Mouse (Mus musculus): ENCODE results near the gene Ddx46. TPM values are rescaled to one million over a fixed set of nuclear protein-coding genes. Genes with fewer than 3 reads are reported as not detected.

Ddx46 gene
- polyA plus RNA-seq, 1 experiment from 2014 or later, result 22.0 TPM

GRCm38 (mm10) chr13:55644525-55644924 lies 9.7 kb downstream of the Ddx46 start:
- no peak overlapping the region for H3K4me2 ChIP-seq
- H3K9ac ChIP-seq (replicated peaks), result no peak overlapping the region
- ATAC-seq (ENCODE audit: low FRiP score), result no peak
- no peaks in the 10 kb centered on the region for H3K9me3 ChIP-seq (replicated peaks)
- H3K36me3 ChIP-seq, result peaks cover 68% of the 10 kb centered on the region
- H3K4me1 ChIP-seq, result no peaks in the 10 kb centered on the region
- no peak overlapping the region for H3K4me3 ChIP-seq (replicated peaks)
- 85% methylated on average over 2 of the region's 2 CpGs for WGBS
- H3K27me3 ChIP-seq (replicated peaks), result no peaks in the 10 kb centered on the region
- H3K27ac ChIP-seq (replicated peaks), result no peak overlapping the region

- Histone ChIP-seq H3K9ac (replicated peaks) (no peak overlapping the region), H3K36me3 (peaks cover 99% of the 10 kb centered on the region), H3K4me1 (no peaks in the 10 kb centered on the region), H3K4me2 (no peak overlapping the region), H3K27ac (replicated peaks) (no peak overlapping the region), H3K9me3 (replicated peaks) (no peaks in the 10 kb centered on the region), H3K4me3 (replicated peaks) (no peak overlapping the region), H3K27me3 (replicated peaks) (no peaks in the 10 kb centered on the region)
- no peak for ATAC-seq (ENCODE audit: low FRiP score)
- 89% methylated on average over 12 of the region's 12 CpGs for WGBS
Observed at GRCm38 (mm10) chr13:55650098-55650497, 15.3 kb downstream of the Ddx46 start.

- H3K4me3 ChIP-seq (replicated peaks), result no peak overlapping the region
- H3K36me3 ChIP-seq, result peaks cover 99% of the 10 kb centered on the region
- H3K4me2 ChIP-seq, result no peak overlapping the region
- no peak overlapping the region for H3K27ac ChIP-seq (replicated peaks)
- H3K9me3 ChIP-seq (replicated peaks), result no peaks in the 10 kb centered on the region
- ATAC-seq (ENCODE audit: low FRiP score), result no peak
- no peaks in the 10 kb centered on the region for H3K4me1 ChIP-seq
- H3K27me3 ChIP-seq (replicated peaks), result no peaks in the 10 kb centered on the region
- no peak overlapping the region for H3K9ac ChIP-seq (replicated peaks)
- WGBS, result 95% methylated on average over 6 of the region's 6 CpGs
Observed at GRCm38 (mm10) chr13:55650980-55651379, 16.2 kb downstream of the Ddx46 start.

- no peak overlapping the region for H3K27ac ChIP-seq (replicated peaks)
- H3K4me2 ChIP-seq, result no peak overlapping the region
- H3K9me3 ChIP-seq (replicated peaks), result no peaks in the 10 kb centered on the region
- no peaks in the 10 kb centered on the region for H3K4me1 ChIP-seq
- H3K27me3 ChIP-seq (replicated peaks), result no peaks in the 10 kb centered on the region
- H3K36me3 ChIP-seq, result peaks cover 91% of the 10 kb centered on the region
- WGBS, result 78% methylated on average over 6 of the region's 6 CpGs
- H3K4me3 ChIP-seq (replicated peaks), result no peak overlapping the region
- no peak overlapping the region for H3K9ac ChIP-seq (replicated peaks)
- no peak for ATAC-seq (ENCODE audit: low FRiP score)
Observed at GRCm38 (mm10) chr13:55668550-55668949, 33.7 kb downstream of the Ddx46 start.

GRCm38 (mm10) chr13:55672711-55673110 lies 37.9 kb downstream of the Ddx46 start:
- H3K9ac ChIP-seq (replicated peaks), result no peak overlapping the region
- no peak overlapping the region for H3K4me2 ChIP-seq
- no peak overlapping the region for H3K4me3 ChIP-seq (replicated peaks)
- no peaks in the 10 kb centered on the region for H3K9me3 ChIP-seq (replicated peaks)
- no peak for ATAC-seq (ENCODE audit: low FRiP score)
- peaks cover 87% of the 10 kb centered on the region for H3K36me3 ChIP-seq
- no peaks in the 10 kb centered on the region for H3K27me3 ChIP-seq (replicated peaks)
- no peaks in the 10 kb centered on the region for H3K4me1 ChIP-seq
- H3K27ac ChIP-seq (replicated peaks), result no peak overlapping the region
- WGBS, result 95% methylated on average over 6 of the region's 6 CpGs

- 74% methylated on average over 8 of the region's 8 CpGs for WGBS
- no peak overlapping the region for H3K9ac ChIP-seq (replicated peaks)
- no peak overlapping the region for H3K4me3 ChIP-seq (replicated peaks)
Observed at GRCm38 (mm10) chr13:55677364-55677763, 42.5 kb downstream of the Ddx46 start.

DNA sequence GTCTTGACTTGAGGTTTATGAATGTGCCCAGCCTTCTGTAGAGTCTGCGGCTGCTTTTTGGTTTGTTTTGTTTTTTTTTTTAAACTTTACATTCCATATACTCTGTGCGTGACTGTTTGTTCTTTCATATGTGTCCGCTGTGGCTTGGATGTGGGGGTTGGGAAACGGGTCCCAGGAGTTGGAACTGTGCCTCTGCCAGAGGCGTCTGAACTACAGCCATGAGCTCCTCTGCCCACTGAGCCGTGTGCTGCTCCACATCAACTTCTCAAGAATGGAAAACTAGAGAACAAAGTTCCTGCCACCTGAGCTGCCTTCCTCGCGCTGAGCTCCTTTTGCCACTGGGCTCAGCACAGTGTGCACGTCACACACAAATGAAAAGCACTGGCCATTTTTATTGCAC lies 47.4 kb downstream of the Ddx46 start:
- Histone ChIP-seq H3K4me1 (peaks cover 6% of the 10 kb centered on the region; the same call in 1 of the 2 replicates), H3K9ac (replicated peaks) (no peak overlapping the region), H3K27ac (replicated peaks) (no peak overlapping the region), H3K36me3 (peaks cover 41% of the 10 kb centered on the region), H3K4me3 (replicated peaks) (no peak overlapping the region), H3K9me3 (replicated peaks) (no peaks in the 10 kb centered on the region), H3K4me2 (no peak overlapping the region), H3K27me3 (replicated peaks) (no peaks in the 10 kb centered on the region)
- no peak for ATAC-seq (ENCODE audit: low FRiP score)
- WGBS, result 88% methylated on average over 9 of the region's 9 CpGs

More at GRCm38 (mm10) chr13:55677364-55677763, 42.5 kb downstream of the Ddx46 start:
- Histone ChIP-seq H3K27me3 (replicated peaks) (no peaks in the 10 kb centered on the region), H3K4me2 (no peak overlapping the region), H3K4me1 (no peaks in the 10 kb centered on the region), H3K9me3 (replicated peaks) (no peaks in the 10 kb centered on the region), H3K36me3 (peaks cover 80% of the 10 kb centered on the region), H3K27ac (replicated peaks) (no peak overlapping the region)
- no peak for ATAC-seq (ENCODE audit: low FRiP score)

GRCm38 (mm10) chr13:55683581-55683980 lies 48.8 kb downstream of the Ddx46 start:
- Histone ChIP-seq H3K27me3 (replicated peaks) (no peaks in the 10 kb centered on the region), H3K4me1 (peaks cover 13% of the 10 kb centered on the region; the same call in 1 of the 2 replicates), H3K4me3 (replicated peaks) (no peak overlapping the region), H3K4me2 (no peak overlapping the region), H3K9me3 (replicated peaks) (no peaks in the 10 kb centered on the region), H3K36me3 (peaks cover 27% of the 10 kb centered on the region), H3K9ac (replicated peaks) (no peak overlapping the region), H3K27ac (replicated peaks) (no peak overlapping the region)
- WGBS, result 94% methylated on average over 3 of the region's 3 CpGs
- no peak for ATAC-seq (ENCODE audit: low FRiP score)

DNA sequence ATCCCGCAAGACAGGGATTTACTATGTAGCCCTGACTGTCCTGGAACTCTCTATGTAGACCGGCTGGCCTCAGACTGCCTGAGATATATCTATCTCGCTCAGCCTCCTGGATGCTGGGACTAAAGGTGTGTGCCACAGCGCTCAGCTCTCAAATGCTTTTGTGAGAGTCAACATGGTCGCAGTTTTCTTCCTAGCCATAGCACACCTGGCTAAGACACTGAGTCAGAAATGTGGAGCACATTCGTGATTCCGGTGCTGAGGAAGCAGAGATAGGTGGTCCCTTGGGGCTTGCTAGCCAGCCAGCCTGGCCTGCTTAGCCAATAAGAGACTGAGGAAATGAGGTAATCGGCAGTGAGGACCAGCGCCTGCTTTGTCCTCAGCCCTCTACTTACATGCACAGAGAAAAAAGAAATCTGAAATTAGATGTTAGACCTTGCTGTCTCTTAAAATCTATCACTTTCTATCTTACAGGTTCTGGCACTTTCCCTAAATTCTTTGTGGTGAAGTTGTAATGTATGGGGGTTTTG lies 51.3 kb downstream of the Ddx46 start:
- H3K9me3 ChIP-seq (replicated peaks), result no peaks in the 10 kb centered on the region
- no peak overlapping the region for H3K4me3 ChIP-seq (replicated peaks)
- H3K4me2 ChIP-seq, result no peak overlapping the region
- H3K36me3 ChIP-seq, result peaks cover 5% of the 10 kb centered on the region; the same call in 1 of the 2 replicates
- 62% methylated on average over 9 of the region's 9 CpGs for WGBS
- H3K4me1 ChIP-seq, result peaks cover 13% of the 10 kb centered on the region; the same call in 1 of the 2 replicates
- no peaks in the 10 kb centered on the region for H3K27me3 ChIP-seq (replicated peaks)
- peak overlapping the region; percentile 56 for H3K27ac ChIP-seq (replicated peaks)
- ATAC-seq (ENCODE audit: low FRiP score), result peak; percentile 82
- no peak overlapping the region; the same call in 1 of the 2 replicates for H3K9ac ChIP-seq (replicated peaks)

GRCm38 (mm10) chr13:55687927-55688602 lies 53.2 kb downstream of the Ddx46 start:
- H3K9me3 ChIP-seq (replicated peaks), result no peaks in the 10 kb centered on the region
- WGBS, result 10% methylated on average over 4 of the region's 4 CpGs
- no peak for ATAC-seq (ENCODE audit: low FRiP score)
- H3K9ac ChIP-seq (replicated peaks), result no peak overlapping the region
- no peaks in the 10 kb centered on the region for H3K27me3 ChIP-seq (replicated peaks)
- H3K27ac ChIP-seq (replicated peaks), result no peak overlapping the region
- H3K36me3 ChIP-seq, result no peaks in the 10 kb centered on the region
- H3K4me2 ChIP-seq, result no peak overlapping the region
- peaks cover 13% of the 10 kb centered on the region; the same call in 1 of the 2 replicates for H3K4me1 ChIP-seq
- no peak overlapping the region for H3K4me3 ChIP-seq (replicated peaks)

DNA sequence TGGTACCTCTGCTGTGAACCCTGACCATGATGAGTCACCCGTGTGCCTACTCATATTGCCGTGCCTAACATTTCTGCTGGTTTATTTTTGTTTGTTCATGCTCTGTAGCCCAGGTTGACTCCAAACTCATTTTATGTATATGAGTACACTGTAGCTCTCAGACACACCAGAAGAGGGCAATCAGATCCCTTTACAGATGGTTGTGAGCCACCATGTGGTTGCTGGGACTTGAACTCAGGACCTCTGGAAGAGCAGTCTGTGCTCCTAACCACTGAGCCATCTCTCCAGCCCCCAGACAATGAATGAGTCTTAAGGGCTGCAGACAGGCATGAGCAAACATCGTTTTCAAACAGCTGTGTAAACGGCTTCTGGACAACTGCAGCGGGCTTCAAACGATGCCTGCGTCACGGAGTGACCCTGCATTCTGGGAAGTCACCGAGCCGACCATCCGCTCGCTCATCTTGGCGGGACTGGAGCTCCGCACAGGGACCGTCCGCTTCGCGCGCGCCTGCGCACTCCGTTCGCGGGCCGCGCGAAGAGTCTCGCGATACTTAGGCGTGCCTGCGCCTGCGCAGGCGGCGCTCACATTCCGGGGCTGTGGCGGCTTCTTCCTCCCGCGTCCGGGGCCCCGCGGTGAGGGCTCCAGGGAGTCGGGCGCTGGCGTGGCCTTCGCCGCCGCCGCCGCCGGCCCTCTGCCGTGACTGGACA lies 57.9 kb downstream of the Ddx46 start, which contains the start of gene B230219D22Rik:
Gene B230219D22Rik (plus strand): TSS at position 590 of the 708 bp plus-strand sequence.
- no peaks in the 10 kb centered on the region for H3K36me3 ChIP-seq
- ATAC-seq (ENCODE audit: low FRiP score), result peak; percentile 97
- no peaks in the 10 kb centered on the region for H3K9me3 ChIP-seq (replicated peaks)
- 2% methylated on average over 47 of the region's 51 CpGs for WGBS
- peaks cover 25% of the 10 kb centered on the region for H3K4me1 ChIP-seq
- H3K27ac ChIP-seq (replicated peaks), result peak within 1 kb of the TSS; percentile 98
- H3K4me2 ChIP-seq, result peak within 1 kb of the TSS; percentile 72
- H3K4me3 ChIP-seq (replicated peaks), result peak within 1 kb of the TSS; percentile 97
- H3K9ac ChIP-seq (replicated peaks), result peak within 1 kb of the TSS; percentile 100
- no peaks in the 10 kb centered on the region for H3K27me3 ChIP-seq (replicated peaks)
